Mouse (Mus musculus): ENCODE measurements around the gene Zfp609. TPM values are rescaled to one million over a fixed set of nuclear protein-coding genes. Genes with fewer than 3 reads are reported as not detected.

Gene Zfp609
- total RNA-seq, 2 experiments from 2014 or later: 45.2 to 53.4 TPM

DNA sequence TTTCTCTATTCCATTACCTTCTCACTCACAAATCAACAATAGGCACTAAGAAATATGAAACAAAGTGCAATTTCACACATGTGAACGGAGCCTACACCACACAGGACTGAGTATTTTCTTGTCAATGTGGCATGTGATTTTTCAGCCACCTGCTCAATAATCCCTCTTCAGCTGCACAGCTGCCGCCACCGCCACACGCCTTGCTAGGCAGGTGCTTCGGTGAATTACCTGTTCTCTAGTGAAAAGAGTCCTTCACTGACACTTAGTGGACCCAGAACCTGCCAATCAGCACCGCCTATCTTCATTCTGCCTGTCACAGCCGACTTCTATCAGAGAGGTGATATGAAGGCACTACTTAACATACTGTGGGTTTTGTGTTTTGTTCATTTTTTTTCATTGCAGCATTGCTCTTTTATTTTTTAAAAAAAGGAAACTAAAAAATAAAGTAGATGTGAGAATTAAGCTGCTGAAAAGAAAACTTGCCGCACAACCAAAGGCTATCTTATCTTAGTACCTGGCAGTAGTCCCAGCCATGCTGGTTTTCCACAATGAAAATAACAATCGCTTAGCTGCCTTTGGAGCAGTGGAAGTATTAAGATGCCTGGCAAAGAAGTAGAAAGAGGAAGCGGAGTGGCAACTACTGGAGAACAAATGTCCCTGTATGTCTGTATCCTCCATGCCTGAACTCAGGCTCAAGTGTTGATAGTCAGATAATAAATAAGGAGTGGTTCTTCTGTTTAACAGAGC, 3.5 kb downstream of the Zfp609 start:
- no peak for DNase-seq (ENCODE audit: low spot score in 2 of 2)
- intact Hi-C loops (cut with DNase I): no loop called here

- intact Hi-C loops (cut with DNase I): no loop called here
Measured at GRCm38 (mm10) chr9:65822011-65822410, 5.4 kb downstream of the Zfp609 start.

GRCm38 (mm10) chr9:65820301-65820700, 7.1 kb downstream of the Zfp609 start:
- DNase-seq (ENCODE audit: low spot score in 2 of 2): no peak
- intact Hi-C loops (cut with DNase I): no loop called here

More at GRCm38 (mm10) chr9:65822011-65822410, 5.4 kb downstream of the Zfp609 start:
- DNase-seq (ENCODE audit: low spot score in 2 of 2): no peak

DNA sequence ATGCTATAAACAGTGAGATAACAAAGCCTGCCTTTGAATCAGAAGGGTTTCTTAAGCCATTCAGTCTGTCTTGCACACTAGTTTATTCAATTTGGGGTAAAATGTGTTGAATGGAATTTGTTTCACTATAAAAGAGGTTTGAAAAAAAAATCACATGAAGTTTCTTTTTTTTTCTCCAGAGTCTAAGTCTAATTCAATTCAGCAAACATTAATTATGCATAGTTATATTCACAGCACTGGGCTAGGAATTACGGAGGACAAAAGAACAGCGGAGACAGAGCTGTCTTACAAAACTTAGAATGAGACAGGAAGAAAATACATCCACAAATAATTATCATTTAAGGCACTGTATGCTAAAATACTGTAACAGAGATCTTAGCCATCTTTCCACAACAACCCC, 9.0 kb downstream of the Zfp609 start:
- intact Hi-C loops (cut with DNase I): no loop called here
- DNase-seq (ENCODE audit: low spot score in 2 of 2): no peak

- DNase-seq (ENCODE audit: low spot score in 2 of 2): no peak
- intact Hi-C loops (cut with DNase I): no loop called here
Measured at GRCm38 (mm10) chr9:65812841-65813240, 14.5 kb downstream of the Zfp609 start.

- intact Hi-C loops (cut with DNase I): no loop called here
- no peak for DNase-seq (ENCODE audit: low spot score in 2 of 2)
Measured at GRCm38 (mm10) chr9:65811784-65812183, 15.6 kb downstream of the Zfp609 start.

GRCm38 (mm10) chr9:65807818-65808217, 19.5 kb downstream of the Zfp609 start:
- intact Hi-C loops (cut with DNase I): no loop called here
- DNase-seq (ENCODE audit: low spot score in 2 of 2): no peak

GRCm38 (mm10) chr9:65807251-65807650, 20.1 kb downstream of the Zfp609 start:
- DNase-seq (ENCODE audit: low spot score in 2 of 2): no peak
- intact Hi-C loops (cut with DNase I): no loop called here

- intact Hi-C loops (cut with DNase I): no loop called here
- DNase-seq (ENCODE audit: low spot score in 2 of 2): no peak
Measured at GRCm38 (mm10) chr9:65799770-65800169, 27.6 kb downstream of the Zfp609 start.

- intact Hi-C loops (cut with DNase I): no loop called here
- DNase-seq (ENCODE audit: low spot score in 2 of 2): no peak
Measured at GRCm38 (mm10) chr9:65795651-65796050, 31.7 kb downstream of the Zfp609 start.

DNA sequence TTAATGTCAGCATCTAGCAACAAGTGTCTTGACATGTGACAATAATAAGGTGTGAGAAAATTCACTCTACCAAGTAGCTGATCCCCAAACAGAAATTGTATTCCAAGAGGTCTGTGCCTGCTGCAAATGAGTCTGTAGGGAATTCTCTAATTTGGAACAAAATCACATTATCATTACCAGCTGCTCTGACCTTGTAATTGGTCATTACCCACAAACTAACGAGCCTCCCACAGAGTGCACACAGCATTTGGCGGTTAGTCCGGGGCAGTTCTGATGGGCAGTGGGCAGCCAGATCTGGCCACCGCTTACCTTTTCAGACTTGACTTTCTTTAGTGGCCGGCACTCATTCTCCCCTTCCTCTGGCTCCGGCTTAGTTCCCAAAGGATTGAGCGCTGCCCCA, 33.1 kb downstream of the Zfp609 start:
- no peak for DNase-seq (ENCODE audit: low spot score in 2 of 2)
- intact Hi-C loops (cut with DNase I): no loop called here

DNA sequence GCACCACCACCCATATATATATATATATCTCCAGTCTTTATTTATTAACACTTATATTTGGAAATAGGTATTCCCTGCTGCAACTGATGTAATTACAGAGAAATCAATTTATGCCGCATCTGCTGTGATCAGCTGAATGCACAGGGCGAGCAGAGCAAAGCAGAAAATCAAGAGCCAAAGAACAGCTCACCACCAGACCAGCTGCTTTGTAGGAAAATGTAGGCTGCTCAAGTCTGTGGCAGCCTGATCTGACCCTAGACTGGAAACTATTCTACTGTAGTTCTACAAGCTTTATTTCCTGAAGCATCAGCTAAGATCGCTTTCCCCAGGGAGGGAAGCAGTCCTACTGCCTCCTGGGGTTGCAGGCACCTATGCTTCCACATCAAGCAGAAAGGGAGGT, 33.9 kb downstream of the Zfp609 start:
- intact Hi-C loops (cut with DNase I): no loop called here
- no peak for DNase-seq (ENCODE audit: low spot score in 2 of 2)

DNA sequence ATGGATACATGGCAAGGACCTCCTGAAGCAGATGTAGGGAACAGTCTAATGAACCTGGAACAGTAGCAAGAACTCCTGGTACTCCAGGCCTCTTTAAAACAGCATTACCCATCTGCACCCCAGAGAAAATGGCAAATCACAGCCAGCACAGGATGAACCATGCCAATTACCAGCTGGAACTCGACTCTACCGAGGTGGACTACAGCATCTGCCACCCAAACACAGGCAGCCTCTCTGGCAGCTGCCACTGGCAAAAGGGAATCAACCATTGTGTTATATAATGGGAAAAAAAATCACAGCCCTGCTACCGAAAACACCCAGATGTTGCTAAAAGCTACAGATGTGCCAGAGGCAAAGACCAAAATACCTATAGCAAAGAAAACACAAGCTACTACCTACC, 34.3 kb downstream of the Zfp609 start:
- DNase-seq (ENCODE audit: low spot score in 2 of 2): no peak
- intact Hi-C loops (cut with DNase I): no loop called here

GRCm38 (mm10) chr9:65791846-65792245, 35.5 kb downstream of the Zfp609 start:
- intact Hi-C loops (cut with DNase I): no loop called here

DNA sequence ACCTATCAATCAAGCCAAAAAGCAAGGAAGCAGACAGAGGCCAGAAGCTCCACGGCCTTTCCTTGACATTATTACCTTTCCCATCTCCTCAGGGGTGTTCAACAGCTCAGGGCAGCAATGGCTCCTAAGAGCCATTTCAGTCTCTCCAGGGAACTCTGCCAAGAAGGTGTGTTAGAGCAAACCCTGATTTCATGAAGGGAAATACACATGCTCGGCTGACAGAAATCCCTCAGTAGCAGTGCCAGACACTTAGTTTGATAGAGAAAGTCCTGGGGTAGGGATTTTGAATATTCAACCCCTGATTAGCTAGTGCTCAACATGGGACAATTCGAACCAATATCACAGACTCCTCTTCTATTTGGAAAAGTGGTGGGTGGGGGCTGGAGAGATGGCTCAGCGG, 36.3 kb downstream of the Zfp609 start:
- DNase-seq (ENCODE audit: low spot score in 2 of 2): no peak
- intact Hi-C loops (cut with DNase I): no loop called here

More at GRCm38 (mm10) chr9:65791846-65792245, 35.5 kb downstream of the Zfp609 start:
- DNase-seq (ENCODE audit: low spot score in 2 of 2): no peak

DNA sequence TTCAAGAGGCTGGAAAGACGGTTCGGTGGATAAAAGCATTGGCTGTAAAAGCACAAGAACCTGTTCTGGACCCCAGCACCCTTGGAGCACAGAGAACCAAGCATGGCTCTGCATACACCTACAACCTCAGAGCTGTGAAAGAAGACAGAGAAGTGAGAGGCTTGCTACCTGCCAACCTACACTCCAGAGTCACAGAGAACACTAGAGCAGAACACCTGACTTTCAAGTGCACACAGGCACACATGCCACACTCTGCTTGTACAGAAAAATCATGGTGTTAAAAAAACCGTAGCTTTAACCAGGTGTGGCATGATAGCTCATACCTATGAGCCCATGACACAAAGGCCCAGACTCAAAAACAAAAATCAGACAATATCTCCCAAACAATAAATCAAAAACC, 37.6 kb downstream of the Zfp609 start:
- DNase-seq (ENCODE audit: low spot score in 2 of 2): no peak
- intact Hi-C loops (cut with DNase I): loop anchor here (5.0 kb wide), 1 partner anchor 38 kb away; the partner anchor contains the start of gene Zfp609

DNA sequence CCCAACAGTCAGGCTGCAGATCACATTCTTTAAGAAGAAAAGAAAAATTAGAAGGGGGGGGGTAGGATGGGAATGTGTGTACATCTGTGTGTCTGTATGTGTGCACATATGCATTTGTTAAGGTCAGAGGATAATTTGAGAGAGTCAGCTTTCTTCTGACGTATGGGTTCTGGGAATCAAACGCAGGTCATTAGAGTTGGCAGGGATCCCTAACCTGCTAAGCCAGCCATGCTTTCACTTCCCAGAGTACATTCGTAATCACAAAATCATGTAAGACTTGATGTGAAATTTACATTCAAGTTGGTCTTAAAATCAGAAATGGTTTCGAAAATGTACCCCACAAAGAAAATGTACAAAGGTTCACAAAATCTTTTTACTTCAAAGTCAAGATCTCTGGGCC, 38.8 kb downstream of the Zfp609 start:
- intact Hi-C loops (cut with DNase I): loop anchor here (5.0 kb wide), 1 partner anchor 39 kb away; the partner anchor contains the start of gene Zfp609
- no peak for DNase-seq (ENCODE audit: low spot score in 2 of 2)

DNA sequence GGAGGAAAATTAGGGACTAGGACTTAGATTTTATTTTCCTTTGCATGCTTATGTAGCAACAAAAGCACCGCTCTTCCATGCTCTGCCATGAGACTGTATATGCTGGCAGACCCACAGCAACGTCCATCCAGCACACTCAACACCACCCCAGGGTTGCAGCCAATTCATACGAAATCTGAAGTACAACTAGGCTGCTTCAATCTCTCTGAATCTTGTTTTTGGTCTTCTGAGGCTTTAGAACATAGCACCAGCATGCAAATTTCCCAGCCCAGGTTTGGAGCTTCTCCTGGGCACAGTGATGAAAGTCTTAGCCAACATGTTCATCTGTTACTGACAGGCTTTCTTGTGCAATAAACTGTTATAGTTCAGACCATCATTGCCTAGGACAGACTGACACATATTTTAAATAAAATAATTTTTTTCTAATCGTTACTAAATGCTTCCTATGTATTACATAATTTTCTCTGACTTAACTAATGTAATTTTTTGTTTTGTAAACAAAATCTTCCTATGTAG, 39.5 kb downstream of the Zfp609 start:
- no peak for DNase-seq (ENCODE audit: low spot score in 2 of 2)
- intact Hi-C loops (cut with DNase I): loop anchor here (5.0 kb wide), 1 partner anchor 39 kb away; the partner anchor contains the start of gene Zfp609

DNA sequence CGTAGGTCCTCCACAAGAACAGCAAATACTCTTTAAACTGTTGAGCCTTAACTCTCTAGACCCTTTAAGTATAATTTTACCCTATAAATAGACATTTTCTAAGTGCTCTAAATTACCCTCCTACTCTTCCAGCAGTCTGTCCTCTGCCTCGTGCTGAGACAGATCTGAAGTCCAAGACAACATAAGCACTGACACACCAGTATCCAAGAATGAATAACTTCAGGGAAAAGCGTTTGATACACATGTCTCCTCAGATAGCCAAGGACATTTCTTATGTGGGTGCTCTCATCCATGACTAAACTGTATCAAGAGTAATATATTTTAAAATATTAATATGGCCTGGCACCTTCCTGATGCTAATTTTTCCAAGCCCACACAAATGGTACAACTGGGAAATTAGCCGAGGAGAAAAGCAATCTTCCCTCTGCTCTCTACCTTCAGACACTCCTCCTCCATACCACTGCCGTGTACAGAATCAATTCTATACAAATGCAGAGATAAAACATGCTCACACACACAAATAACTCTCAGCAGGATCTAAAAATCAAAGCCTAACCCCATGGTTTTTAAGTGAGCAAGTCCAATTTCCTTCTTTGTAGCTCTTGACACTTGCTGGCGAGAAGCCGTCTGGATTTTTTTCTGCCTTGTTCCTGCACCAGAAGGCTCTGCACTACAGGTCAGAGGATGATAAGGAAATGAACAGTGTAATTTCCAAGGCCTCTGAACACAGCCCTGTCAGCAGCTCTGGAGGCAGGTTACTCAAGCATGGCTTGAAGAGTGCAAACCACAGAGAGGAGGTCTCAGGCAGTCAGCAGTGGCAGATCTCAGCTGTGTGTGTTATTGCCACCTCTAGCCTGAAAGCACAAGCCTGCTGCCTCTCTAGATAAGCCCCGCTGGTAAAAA, 40.2 kb downstream of the Zfp609 start:
- no peak for DNase-seq (ENCODE audit: low spot score in 2 of 2)

DNA sequence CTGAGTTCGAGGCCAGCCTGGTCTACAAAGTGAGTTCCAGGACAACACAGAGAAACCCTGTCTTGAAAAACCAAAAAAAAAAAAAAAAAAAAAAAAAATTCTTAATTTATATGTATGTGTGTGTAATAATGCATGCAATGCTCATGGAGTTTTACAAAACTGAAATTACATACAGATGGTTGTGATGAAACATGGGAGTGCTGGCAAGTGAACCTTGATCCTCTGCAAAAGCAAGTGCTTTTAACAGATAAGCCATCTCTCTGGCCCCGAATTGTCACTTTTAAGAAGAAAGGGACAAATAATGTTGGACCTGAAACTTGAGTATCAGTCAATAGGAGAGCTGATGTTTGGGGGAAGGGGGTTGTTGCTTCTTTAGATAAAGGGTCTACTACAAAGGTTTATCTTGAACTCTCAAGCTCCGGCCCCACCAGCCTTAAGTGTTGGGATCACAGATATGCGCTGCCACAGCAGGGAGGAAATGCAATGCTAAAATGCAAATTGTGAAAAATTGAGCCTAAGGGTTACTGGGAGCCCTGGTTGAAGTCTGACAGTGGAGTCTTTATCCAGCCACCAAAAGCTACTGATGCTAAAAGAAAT, 41.5 kb downstream of the Zfp609 start:
- DNase-seq (ENCODE audit: low spot score in 2 of 2): no peak
- intact Hi-C loops (cut with DNase I): loop anchor here (5.0 kb wide), 1 partner anchor 41 kb away; the partner anchor contains the start of gene Zfp609

More for the DNA sequence above, 40.2 kb downstream of the Zfp609 start:
- intact Hi-C loops (cut with DNase I): loop anchor here (5.0 kb wide), 1 partner anchor 40 kb away; the partner anchor contains the start of gene Zfp609

Data from left cerebral cortex, postnatal 36 days (tissue).